Mouse (Mus musculus): ENCODE results near the gene Sh3d19. TPM values are rescaled to one million over a fixed set of nuclear protein-coding genes. Genes with fewer than 3 reads are reported as not detected.
"Not testable (repeated sequence)": the region's sequence is repeated elsewhere in the genome, so short reads cannot be mapped to it uniquely, and the experiment has no call there.

Gene Sh3d19
- polyA plus RNA-seq, 1 experiment from 2014 or later, result 41.6 TPM

DNA sequence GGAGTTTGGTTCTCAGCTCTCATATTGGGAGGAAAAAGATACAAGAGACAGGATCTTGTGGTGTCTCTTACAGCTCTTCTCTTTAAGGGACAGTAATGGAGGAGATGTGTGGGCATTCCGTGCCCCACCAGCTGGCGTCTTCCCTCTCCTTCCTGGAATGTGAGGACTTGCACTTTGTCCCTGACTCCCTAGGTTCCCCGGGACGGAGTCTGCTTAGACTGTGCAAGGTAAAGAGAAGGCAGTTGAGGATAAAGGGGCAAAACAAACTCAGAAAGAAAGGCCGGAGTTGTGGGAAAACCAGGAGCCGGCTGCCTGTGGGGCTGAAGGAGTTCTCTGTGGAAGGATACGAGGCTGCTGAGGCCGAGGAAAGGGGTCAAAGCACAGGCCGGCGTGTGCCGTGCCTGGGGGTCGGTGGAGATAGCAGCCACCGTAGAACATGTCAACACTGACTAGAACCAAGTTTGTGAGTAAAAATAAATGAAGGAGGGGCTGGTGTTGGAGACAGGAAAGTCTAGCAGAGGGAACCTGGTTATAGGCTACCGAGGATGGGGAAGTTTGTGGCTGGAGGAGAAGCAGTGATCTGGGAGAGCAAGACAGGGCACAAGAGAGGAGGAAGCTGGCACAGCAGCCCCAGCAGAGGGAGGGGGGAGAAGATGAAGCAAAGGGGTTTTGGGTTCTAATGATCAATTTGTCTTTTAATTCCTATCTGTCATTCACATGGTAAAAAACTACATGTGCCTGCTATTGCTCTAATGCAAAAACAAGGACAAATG, 105.8 kb downstream of the Sh3d19 start:
- Histone ChIP-seq H3K9ac (no peak overlapping the region), H3K4me1 (replicated peaks) (no peaks in the 10 kb centered on the region), H3K9me3 (no peaks in the 10 kb centered on the region), H3K36me3 (0 out of 2 replicates have a peak, but pooled peaks cover 11% of the 10 kb centered on the region), H3K27ac (no peak overlapping the region), H3K4me3 (replicated peaks) (no peak overlapping the region), H3K27me3 (replicated peaks) (no peaks in the 10 kb centered on the region), H3K4me2 (replicated peaks) (no peak overlapping the region)
- no peak for ATAC-seq
- 70% methylated on average over 14 of the region's 14 CpGs for WGBS

DNA sequence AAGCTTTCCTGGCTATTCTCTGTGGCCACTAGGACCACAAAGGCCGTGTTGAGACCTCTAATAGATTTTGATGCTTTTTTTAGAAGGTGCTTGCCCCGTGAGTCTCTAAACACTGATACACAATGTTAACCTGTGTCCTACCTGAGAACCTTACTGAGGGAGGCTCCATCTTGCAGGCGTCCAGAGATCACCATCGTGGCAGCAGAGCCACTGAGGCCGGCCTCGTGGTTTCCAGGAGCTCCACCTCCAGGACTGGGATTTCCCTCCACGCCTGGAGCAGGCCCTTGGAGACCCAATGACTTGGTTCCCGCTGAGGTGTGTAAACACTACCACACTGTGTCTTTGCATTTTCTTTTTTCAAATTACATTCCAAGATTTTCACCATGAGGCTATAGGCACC, 112.1 kb downstream of the Sh3d19 start:
- no peaks in the 10 kb centered on the region for H3K4me1 ChIP-seq (replicated peaks)
- H3K4me3 ChIP-seq (replicated peaks), result no peak overlapping the region
- H3K27me3 ChIP-seq (replicated peaks), result no peaks in the 10 kb centered on the region
- no peak overlapping the region for H3K9ac ChIP-seq
- no peak for ATAC-seq
- H3K36me3 ChIP-seq, result peaks cover 28% of the 10 kb centered on the region; the same call in 1 of the 2 replicates
- H3K9me3 ChIP-seq, result no peaks in the 10 kb centered on the region
- no peak overlapping the region for H3K27ac ChIP-seq
- no peak overlapping the region for H3K4me2 ChIP-seq (replicated peaks)
- 91% methylated on average over 8 of the region's 8 CpGs for WGBS

DNA sequence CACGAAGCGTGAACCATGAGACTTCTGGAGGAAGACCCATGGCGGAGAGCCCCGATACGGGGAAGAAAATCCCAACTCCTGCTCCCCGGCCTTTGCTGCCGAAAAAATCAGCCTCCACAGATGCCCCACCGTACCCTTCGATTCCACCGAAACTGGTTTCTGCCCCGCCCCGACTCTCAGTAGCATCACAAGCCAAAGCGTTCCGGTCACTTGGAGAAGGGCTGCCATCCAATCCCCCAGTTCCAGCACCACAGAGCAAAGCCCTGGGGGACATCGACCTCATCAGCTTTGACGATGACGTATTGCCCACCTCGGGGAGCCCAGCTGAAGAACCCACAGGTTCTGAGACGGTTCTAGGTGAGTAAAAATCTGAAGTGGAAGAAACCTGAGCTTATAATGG, 114.1 kb downstream of the Sh3d19 start:
- no peak overlapping the region for H3K4me2 ChIP-seq (replicated peaks)
- no peak overlapping the region for H3K9ac ChIP-seq
- no peaks in the 10 kb centered on the region for H3K27me3 ChIP-seq (replicated peaks)
- 90% methylated on average over 19 of the region's 19 CpGs for WGBS
- H3K27ac ChIP-seq, result no peak overlapping the region
- no peak overlapping the region for H3K4me3 ChIP-seq (replicated peaks)
- no peaks in the 10 kb centered on the region for H3K9me3 ChIP-seq
- no peaks in the 10 kb centered on the region for H3K4me1 ChIP-seq (replicated peaks)
- no peak for ATAC-seq
- peaks cover 20% of the 10 kb centered on the region; the same call in 1 of the 2 replicates for H3K36me3 ChIP-seq

DNA sequence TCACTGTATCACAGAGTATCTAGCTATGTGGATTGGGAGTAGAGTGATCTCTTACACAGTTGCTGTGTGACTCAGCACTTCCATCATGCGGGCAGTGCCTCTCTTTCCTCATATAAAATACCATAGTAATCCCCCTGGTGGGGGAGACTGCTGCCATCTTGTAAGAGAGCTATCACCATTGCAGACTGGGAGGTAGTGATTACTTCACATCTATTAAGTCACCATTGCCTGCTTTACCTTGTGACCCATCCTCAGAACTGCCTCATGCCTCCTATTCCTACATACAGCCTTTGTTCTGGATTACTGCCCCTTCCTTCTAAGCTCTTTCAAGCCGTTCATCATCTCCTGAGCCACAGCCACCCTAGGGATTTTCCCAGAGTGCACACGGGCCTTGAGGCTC, 117.0 kb downstream of the Sh3d19 start:
- no peak overlapping the region for H3K9ac ChIP-seq
- ATAC-seq, result no peak
- no peaks in the 10 kb centered on the region for H3K4me1 ChIP-seq (replicated peaks)
- no peaks in the 10 kb centered on the region for H3K27me3 ChIP-seq (replicated peaks)
- 79% methylated on average over 3 of the region's 3 CpGs for WGBS
- no peak overlapping the region for H3K4me3 ChIP-seq (replicated peaks)
- no peaks in the 10 kb centered on the region for H3K9me3 ChIP-seq
- H3K27ac ChIP-seq, result no peak overlapping the region
- H3K4me2 ChIP-seq (replicated peaks), result no peak overlapping the region
- H3K36me3 ChIP-seq, result peaks cover 19% of the 10 kb centered on the region; the same call in 1 of the 2 replicates

DNA sequence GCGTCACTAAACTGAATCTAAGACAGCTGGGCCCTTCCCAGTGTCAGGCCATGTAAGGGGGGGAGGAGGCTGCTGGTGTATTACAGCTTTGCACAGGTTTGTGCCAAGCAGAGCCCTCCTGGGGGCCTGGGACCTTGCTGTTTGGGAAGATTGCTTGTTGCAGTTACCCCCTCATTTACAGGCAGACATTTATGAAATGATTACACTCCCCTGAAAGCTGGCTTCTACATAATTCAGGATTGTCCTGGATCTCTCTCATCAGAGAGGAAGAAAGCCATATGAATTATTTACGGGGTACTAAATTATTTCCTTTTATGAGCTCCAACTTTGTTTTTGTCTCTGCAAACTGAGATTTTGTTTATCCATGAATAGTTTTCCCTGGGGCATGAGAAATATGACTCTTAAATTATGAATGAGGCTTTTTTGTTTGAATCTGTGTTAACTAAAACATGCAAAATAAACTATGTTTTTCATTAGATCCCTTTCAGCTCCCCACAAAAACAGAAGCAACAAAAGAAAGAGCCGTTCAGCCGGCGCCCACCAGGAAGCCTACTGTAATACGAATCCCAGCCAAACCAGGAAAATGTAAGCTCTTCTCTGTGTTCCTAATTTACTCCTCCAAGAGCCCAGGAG, 122.4 kb downstream of the Sh3d19 start:
- no peak overlapping the region for H3K9ac ChIP-seq
- no peak overlapping the region for H3K4me2 ChIP-seq (replicated peaks)
- H3K27me3 ChIP-seq (replicated peaks), result no peaks in the 10 kb centered on the region
- H3K36me3 ChIP-seq, result peaks cover 3% of the 10 kb centered on the region; the same call in 1 of the 2 replicates
- no peaks in the 10 kb centered on the region for H3K9me3 ChIP-seq
- no peak for ATAC-seq
- no peak overlapping the region for H3K27ac ChIP-seq
- 60% methylated on average over 6 of the region's 6 CpGs for WGBS
- no peaks in the 10 kb centered on the region for H3K4me1 ChIP-seq (replicated peaks)
- no peak overlapping the region for H3K4me3 ChIP-seq (replicated peaks)

DNA sequence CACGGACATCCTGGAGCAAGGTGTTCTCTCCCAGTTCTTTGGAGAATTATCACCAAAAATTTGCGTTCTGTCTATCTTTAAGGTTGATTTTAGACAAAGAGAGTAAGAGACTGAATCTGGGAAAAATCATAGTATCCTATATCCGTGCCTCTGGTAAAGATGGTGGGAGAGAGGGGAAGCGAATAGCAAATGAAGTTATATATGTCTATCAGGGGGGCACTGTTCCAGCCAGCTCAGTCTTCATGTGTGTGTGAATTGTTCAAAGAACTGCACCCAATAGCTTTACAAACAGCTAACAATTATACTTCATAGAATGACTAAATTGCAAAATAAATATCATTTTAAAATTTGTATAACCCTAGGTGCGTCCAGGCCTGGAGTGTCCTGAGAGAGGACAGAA, 123.0 kb downstream of the Sh3d19 start:
- H3K27me3 ChIP-seq (replicated peaks), result no peaks in the 10 kb centered on the region
- no peak overlapping the region for H3K9ac ChIP-seq
- no peaks in the 10 kb centered on the region for H3K9me3 ChIP-seq
- ATAC-seq, result no peak
- H3K27ac ChIP-seq, result no peak overlapping the region
- peaks cover 3% of the 10 kb centered on the region; the same call in 1 of the 2 replicates for H3K36me3 ChIP-seq
- H3K4me1 ChIP-seq (replicated peaks), result no peaks in the 10 kb centered on the region
- WGBS, result 87% methylated on average over 5 of the region's 5 CpGs
- H3K4me2 ChIP-seq (replicated peaks), result no peak overlapping the region
- no peak overlapping the region for H3K4me3 ChIP-seq (replicated peaks)

DNA sequence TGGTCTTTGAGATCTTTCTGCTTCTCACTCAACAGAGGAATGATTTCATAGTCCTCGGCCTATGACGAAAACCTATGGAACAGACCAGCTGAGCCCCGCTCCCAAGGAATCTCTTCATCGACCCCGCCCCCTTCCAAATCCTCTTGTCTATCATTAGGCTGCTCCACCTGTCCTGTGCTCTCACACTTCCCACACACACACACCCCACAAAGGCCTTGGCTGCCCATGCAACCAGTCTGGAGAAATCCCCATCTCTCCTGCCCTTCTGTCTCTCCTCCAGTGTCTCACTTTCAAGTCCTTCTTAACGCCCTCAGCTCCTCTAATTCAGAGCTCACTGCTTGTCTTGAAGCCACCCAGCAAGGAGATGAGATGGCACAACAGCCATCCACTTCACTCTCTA, 131.0 kb downstream of the Sh3d19 start:
- no peak overlapping the region for H3K9ac ChIP-seq
- no peak overlapping the region for H3K4me2 ChIP-seq (replicated peaks)
- ATAC-seq, result no peak
- 93% methylated on average over 6 of the region's 6 CpGs for WGBS
- 0 out of 2 replicates have a peak, but pooled peaks cover 8% of the 10 kb centered on the region for H3K36me3 ChIP-seq
- H3K9me3 ChIP-seq, result no peaks in the 10 kb centered on the region
- H3K4me3 ChIP-seq (replicated peaks), result no peak overlapping the region
- H3K27me3 ChIP-seq (replicated peaks), result no peaks in the 10 kb centered on the region
- H3K27ac ChIP-seq, result no peak overlapping the region
- H3K4me1 ChIP-seq (replicated peaks), result no peaks in the 10 kb centered on the region

DNA sequence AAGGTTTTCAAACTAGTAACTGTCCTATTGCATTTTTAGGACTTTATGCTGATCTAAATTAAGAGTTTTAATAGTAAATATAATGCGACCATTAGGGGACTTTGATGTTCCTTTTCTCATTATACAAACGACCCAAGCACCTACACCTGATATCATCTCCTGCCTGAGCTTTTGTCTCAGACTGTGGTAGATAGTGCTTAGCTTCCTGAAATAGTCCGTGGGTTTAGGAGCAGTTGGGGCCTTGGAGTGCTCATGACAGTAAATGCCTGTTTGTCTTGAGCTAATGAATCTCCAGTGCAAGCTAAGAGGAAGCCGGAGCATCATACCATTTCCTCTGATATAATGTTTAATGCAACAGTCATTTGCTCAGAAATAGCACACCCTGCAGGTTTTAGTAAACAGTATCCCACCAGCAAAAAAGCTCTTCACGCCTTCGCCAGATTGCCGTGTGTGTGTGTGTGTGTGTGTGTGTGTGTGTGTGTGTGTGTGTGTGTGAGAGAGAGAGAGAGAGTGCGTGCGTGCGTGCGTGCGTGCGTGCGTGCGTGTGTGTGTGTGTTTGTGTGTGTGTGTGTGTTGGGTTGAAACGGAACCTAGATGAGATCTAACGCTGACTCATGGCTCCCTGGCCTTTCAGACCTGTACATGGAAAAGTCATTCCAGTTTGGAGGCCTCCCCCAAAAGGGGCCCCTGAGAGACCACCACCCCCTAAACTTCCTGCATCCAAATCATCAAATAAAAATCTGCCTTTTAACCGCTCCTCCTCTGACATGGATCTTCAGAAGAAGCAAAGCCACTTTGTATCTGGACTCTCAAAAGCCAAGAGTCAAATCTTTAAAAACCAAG, 132.8 kb downstream of the Sh3d19 start:
- no peak overlapping the region for H3K9ac ChIP-seq
- H3K27ac ChIP-seq, result no peak overlapping the region
- no peaks in the 10 kb centered on the region for H3K27me3 ChIP-seq (replicated peaks)
- ATAC-seq, result no peak
- no peaks in the 10 kb centered on the region for H3K9me3 ChIP-seq
- 0 out of 2 replicates have a peak, but pooled peaks cover 3% of the 10 kb centered on the region for H3K4me1 ChIP-seq (replicated peaks)
- 0 out of 2 replicates have a peak, but pooled peaks cover 8% of the 10 kb centered on the region for H3K36me3 ChIP-seq
- 82% methylated on average over 18 of the region's 18 CpGs for WGBS
- no peak overlapping the region for H3K4me3 ChIP-seq (replicated peaks)
- H3K4me2 ChIP-seq (replicated peaks), result no peak overlapping the region

DNA sequence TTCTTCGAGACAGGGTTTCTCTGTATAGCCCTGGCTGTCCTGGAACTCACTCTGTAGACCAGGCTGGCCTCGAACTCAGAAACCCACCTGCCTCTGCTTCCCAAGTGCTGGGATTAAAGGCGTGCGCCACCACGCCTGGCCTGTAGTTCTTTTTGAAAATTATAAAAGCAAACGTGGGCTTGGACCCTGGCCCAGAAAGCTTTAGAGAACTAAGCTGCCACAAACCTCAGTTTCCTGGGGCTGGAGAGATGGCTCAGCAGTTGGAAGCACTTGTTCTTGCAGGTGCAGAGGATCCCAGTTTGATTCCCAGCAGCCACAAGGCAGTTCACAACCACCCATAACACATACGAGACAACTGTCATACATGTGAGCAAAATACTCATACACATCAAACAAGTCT, 133.5 kb downstream of the Sh3d19 start:
- not testable (repeated sequence) for H3K27ac ChIP-seq; H3K4me1 ChIP-seq (replicated peaks); H3K9me3 ChIP-seq; ATAC-seq; H3K27me3 ChIP-seq (replicated peaks); H3K9ac ChIP-seq; H3K36me3 ChIP-seq; H3K4me3 ChIP-seq (replicated peaks); H3K4me2 ChIP-seq (replicated peaks)
- WGBS, result 87% methylated on average over 7 of the region's 7 CpGs

DNA sequence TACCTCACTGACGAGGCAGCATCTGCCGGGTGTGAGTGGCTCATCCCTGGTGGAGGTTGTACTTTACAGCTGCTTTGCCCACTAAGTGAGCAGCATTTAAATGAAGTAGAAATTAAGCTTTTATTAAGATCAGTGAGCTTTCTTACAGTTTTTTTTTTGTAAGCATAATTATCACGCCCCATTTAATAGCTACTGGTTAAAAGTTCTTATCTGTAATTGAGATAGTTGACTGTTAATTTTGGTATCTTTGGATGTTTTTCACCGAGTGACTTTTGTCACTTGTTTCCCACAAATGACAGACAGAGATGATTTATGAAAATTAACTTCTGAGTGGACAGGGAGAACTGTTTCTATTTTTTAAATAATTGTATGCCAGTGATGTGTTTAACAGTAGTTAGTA, 134.0 kb downstream of the Sh3d19 start:
- ATAC-seq, result no peak
- no peaks in the 10 kb centered on the region for H3K27me3 ChIP-seq (replicated peaks)
- no peak overlapping the region for H3K4me3 ChIP-seq (replicated peaks)
- H3K36me3 ChIP-seq, result 0 out of 2 replicates have a peak, but pooled peaks cover 5% of the 10 kb centered on the region
- H3K9ac ChIP-seq, result no peak overlapping the region
- WGBS, result 85% methylated on average over 4 of the region's 4 CpGs
- no peaks in the 10 kb centered on the region for H3K9me3 ChIP-seq
- H3K4me1 ChIP-seq (replicated peaks), result 0 out of 2 replicates have a peak, but pooled peaks cover 3% of the 10 kb centered on the region
- H3K4me2 ChIP-seq (replicated peaks), result no peak overlapping the region
- no peak overlapping the region for H3K27ac ChIP-seq

DNA sequence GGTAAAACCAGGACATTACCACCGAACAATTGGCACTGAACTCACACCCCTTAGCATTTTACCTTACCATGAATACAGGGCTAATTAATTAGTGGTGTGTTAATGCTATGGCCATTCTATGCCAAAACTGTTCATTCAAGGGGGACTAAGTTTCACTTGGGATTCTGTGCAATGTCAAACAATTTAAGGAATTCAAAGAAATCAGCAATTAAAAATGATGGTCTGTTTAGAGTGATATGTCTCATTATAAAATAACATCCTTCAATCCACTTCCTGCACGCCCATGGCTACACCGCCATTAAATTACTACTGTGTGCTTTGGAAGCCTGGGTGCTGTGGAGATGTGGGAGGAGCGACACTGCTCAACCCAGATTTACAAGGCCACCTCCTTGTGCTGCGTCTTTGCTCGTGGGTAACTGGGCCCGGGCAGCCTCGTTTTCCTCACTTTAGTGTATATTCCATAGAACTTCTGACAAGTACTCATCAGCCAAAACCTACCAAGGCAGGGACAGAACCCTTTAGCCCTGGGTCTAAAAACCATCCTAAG, 135.2 kb downstream of the Sh3d19 start:
- no peak for ATAC-seq
- no peaks in the 10 kb centered on the region for H3K9me3 ChIP-seq
- H3K4me1 ChIP-seq (replicated peaks), result 0 out of 2 replicates have a peak, but pooled peaks cover 3% of the 10 kb centered on the region
- WGBS, result 77% methylated on average over 8 of the region's 8 CpGs
- H3K4me2 ChIP-seq (replicated peaks), result no peak overlapping the region
- 0 out of 2 replicates have a peak, but pooled peaks cover 5% of the 10 kb centered on the region for H3K36me3 ChIP-seq
- no peaks in the 10 kb centered on the region for H3K27me3 ChIP-seq (replicated peaks)
- no peak overlapping the region for H3K27ac ChIP-seq
- H3K4me3 ChIP-seq (replicated peaks), result no peak overlapping the region
- H3K9ac ChIP-seq, result no peak overlapping the region
